Mouse (Mus musculus) thymus, postnatal 36 days (tissue): Measurements from ENCODE around the gene Abca4.
A peak's percentile ranks its signal among the peaks of the same experiment; 100 is the strongest.
"Not testable (repeated sequence)": the region's sequence is repeated elsewhere in the genome, so short reads cannot be mapped to it uniquely, and the experiment has no call there.

Experiments used
- DNase-seq, 2 experiments: peaks; one replicate each; pipeline ENCODE4 v3.0.0; 2022; ENCODE audit warnings: mixed read lengths in 2 of 2

The Abca4 gene

DNA sequence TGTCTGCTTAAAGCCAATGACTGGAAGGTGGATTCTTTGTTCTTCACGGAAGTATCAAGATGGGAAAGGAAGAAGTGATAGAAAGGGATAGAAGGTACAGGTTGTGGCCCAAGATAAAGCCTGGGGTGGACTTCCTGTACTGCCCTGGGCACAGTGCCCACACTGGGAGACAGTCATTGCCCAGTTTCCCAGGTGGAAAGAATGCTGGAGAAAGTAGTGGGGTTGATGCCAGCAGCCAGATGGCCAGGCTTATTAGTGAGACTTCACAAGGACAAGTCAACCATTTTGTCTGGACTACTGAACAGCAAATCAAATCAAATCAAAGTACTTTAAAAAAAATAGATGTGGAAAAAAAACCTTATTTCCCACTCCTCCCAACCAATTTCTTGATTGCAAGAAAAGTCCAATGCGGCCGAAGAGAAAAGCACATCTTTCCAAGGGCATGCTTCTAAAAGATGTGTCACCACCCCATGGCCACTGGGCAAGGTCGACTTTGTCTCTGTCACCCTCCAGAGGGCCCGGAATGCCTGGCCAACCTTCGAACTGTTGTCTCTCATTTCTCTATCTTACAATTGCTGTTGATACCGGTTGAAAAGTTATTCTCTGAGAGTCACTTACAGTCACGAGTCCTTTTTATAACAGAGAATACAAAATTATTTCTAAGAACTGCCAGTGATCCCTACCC, 132.6 kb downstream of the Abca4 start:
- DNase-seq: no peak

DNA sequence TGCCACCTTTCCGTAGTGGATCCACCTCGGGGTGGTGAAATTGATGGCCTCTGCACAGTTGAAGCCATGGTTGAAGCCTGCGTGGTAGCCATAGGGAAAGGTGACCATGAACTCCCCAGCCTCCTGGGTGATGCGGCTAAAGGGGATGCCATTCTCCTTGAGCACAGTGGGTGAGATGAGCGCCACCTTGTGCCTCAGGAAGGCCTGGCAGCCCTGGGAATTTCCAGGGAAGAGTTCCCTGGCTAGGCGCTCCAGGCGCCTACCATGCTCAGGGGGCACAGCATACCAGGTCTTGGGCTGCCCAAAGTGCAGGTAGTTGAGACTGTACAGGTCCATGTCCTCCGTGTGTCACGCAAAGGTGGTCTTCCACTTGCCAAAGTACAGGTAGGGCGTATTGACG, 139.9 kb downstream of the Abca4 start:
- no peak for DNase-seq

DNA sequence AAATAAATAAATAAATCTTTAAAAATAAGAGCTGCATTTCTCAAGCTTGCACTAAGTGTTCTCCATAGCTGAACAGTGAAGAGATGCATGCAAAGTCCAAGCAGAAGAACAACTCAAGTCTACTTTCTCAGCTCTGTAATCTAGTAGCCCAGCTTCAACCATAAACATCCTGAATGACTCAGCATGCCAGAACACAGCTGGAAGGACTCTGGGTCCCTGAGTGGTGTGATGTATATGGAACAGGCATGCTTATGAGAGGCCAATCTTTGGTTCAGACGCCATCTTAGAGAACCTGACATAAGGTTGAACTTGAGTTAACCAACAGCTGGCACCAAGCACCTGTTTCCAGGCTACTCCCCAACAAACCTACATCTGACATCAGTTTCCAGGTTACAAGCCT, 142.7 kb downstream of the Abca4 start:
- DNase-seq: no peak

DNA sequence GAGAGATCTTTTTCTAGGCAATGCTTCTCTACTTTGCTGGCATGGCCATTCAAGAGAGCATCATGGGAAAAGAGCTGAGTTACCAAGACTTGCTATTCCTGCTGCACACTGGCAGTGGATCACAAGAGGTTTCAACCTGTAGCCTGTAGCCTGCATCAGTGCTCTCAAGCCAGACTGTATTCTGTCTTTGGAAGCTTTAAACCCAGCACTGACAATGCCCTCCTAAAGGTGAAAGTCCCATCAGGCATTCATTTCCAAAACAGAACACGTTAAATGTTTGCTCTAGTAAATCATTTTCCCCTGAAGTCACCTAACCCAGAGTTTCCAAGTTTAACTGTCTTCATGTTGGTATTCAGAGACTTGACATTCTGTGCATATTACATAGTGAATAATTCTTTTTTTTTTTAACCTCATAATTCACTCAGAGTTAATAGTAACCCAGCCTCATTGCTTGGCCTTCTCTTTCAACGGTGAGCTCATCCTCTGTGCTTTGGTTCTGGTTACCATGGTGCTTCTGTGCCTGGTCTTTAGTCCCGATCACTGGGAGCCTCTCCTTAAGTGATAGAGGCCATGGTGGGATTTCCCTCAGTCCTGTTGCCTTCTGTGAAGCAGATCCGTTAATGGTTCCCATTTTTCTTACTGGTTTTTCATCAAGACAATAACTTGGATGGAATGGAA, 152.5 kb downstream of the Abca4 start:
- DNase-seq: no peak

DNA sequence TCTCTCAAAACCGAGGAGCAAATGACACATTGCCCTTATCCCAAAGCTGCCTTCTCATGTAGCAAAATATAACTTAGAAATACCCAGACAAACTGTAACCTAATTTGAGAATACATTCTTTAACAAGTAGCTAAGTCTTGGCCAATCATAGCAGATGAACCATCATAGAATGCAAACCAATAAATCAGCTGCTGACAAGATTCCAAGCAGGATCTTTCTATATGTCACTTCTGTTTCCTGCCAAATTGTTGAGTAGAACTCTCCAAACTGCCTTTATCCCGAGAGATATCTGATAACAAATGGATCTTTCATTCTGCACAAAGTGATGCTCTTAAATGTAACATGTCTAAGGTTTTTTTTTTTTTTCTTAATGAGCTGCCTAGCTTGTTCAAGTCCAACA, 154.3 kb downstream of the Abca4 start:
- DNase-seq: no peak

DNA sequence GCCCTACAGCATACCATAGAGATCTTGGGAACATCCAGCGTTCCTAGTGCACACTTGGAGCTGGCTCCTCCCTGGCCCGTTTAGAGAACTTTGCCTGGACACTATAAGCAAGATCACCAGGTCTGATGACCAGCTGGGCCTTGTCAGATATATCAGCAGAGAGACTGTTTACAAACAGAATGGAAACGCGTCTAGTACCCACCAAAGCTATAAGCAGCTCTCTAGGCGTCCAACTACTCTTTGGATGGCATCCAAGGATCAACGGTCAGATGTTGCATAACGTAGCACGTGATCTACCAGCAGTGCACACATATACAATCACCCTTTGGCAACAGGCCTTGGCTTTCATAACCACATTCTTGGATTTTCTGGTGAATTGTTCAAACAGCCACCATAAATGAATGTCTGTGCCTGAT, 154.7 kb downstream of the Abca4 start:
- DNase-seq: no peak

DNA sequence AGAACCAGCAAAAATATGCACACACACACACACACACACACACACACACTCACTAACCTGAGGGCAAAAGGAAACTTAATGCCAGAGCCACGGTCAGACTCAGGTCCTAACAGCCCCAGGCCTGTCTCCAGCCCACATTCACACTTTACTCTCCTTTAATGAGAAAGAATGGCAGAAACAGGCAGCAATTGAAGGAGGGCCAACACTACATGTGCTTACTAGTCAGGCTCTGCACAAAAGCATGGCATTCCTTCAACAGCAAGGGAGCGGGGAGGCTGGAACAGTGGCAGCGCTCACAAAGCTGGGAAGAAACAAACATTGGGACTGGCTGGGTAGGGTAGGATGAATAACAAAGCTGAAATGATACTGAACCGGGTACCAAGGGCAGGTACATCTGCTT, 155.4 kb downstream of the Abca4 start:
- DNase-seq: no peak

DNA sequence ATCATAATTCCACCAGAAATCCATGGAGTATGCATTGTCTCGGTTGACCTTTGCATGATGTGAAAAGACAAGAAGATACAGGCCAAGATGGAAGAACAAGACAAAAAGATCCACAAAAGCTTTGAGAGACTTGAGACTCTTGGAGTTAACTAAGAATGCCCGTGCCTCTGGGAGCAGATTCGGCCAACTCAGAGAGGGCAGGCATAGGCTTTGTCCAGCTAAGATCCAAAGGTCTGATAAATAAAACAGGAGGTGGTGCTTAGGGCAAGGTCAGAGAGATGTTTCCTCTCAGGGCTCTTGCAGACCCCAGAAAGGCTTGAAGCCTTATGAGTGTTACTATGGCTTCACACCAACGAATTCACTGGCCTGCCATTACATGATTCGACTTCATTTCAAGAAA, 155.8 kb downstream of the Abca4 start:
- no peak for DNase-seq

DNA sequence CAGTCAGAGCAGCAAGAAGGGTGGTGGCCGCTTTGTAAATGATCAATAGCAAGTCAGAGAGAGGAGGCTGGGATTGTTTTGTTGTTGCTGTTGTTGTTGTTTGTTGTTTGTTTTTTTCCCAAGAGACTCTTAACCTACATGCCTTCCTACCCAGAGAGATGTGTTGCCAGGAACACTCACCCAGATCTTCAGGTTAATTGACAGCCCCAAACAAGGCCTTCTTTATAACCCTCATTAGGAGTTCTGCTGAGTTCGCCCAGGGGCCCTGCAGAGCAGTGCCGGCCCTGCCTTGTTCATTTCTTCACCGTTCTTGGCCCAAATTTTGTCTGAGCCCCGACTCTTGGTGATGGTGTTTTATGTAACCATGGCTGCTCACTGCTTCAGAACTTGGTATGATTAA, 156.2 kb downstream of the Abca4 start:
- no peak for DNase-seq

DNA sequence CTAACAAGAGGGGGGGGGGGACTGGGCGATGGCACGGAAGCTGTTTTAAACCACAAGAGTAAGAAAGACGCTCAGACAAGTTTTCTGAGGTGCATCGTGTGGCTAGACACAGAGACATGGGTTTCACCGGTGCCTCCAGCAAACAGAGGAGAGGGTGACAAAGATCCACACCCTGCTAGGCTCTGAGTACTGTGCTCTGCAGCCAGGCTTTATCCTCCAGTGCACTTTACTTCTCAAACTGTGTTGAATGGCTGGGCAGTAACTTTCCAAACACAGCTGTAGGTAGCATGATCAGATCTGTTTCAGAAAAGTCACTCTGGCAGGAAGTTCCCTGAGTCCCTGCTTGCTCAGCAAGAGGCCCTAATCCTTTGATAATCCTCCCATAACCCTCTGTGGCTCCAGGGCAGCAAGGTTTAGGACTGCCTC, 158.1 kb downstream of the Abca4 start:
- DNase-seq: peak; percentile 22 to 27

DNA sequence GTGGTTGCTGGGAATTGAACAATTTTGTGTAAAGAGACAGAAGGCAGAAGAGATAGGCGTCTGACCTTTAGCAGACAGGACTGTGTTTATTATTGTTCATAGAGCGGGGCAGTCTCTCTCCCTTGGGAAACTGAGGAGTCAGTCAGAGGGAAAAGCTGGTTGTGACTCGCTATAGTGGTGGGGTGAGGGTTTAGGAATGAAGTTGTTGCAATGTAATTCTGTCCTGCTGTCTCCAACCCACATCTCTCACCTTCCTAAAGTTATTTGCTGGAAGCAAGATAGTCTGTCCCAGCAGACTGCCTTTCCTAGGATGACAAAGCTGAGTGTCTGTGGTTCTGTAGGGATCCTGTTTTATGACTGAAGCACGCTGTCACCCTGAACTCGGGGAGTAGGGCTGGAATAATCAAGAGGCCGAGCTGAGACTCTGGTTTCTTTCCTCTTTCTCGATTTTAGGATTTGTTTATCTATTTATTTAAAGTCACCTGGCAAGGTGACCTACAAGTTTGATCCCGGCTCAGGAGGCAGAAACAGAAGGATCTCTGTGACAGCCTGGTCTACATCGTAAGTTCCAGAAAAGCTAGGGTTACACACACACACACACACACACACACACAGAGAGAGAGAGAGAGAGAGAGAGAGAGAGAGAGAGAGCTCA, 159.6 kb downstream of the Abca4 start:
- DNase-seq: no peak

DNA sequence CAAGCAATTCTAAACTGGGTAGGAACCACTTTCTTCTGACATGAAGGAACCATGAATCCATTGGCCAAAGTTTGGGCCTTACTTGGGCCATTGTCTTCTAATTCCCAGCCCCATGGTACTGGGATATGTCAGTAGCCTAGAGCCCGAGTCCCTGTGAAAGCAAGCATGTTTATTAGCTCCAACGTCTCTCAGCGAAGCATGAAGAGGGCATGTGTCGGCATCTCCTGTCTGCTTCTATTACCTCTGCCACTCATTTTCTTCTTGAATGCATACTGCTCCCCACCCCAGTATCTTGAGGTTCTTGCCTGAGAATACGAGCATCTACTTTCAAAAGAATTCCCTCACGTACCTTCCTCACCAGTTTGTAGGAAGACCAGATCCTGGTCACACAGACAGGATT, 161.5 kb downstream of the Abca4 start:
- DNase-seq: no peak

DNA sequence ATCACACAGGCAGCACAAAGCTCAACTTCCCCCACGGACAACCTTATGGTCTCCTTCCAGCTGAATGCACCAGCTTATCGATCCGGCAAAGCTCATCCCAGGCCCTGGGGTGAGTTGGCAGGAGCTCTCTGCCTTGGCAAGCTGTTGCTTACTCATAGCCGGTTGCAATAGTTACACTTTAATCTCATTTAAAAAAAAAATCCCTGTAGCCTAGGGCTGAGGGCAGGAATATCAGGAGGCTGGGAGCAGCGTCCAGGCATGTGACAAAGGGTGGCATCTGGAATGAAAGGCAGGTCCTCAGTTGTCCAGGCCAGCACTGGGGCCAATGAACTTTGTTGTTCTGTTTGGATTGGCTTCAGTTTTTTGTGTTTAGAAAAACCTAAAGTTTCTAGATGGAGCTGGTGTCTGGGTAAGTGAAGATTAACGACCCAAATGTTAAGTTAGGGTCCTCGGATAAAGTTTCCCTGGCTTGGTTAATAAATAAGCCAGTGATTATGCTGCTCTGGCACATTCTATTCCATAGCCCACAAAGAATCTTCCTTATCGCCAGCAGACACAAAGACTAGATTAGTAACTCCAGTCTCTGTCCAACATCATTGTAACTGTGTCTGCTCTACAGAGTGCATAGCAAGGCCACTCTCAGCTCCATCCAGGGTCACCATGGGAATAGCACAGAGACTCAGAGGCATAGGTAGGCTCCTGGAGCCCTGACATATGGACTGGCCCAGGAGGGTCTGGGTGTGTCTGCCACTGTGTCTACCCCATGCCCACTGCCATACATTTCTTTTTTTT, 162.2 kb downstream of the Abca4 start:
- no peak for DNase-seq

DNA sequence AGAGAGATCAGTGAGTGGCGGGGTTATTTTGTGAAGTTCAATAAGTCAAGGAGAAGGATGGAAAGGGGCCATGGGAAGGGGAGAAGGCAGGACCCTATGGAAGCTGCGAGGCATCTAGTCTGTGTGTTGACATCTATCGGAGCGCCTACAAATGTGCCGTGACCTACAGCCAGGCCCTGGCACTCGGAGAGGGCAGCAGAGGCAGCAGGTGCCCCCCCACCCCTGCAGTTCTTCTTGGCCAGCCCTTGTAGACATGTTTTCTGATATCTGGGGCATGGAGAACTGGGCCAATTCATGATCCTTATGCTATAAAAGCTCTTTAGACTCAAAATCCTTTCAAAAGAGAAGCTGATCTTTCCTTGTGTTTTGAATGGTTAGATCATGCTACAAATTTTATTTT, 163.5 kb downstream of the Abca4 start:
- no peak for DNase-seq

DNA sequence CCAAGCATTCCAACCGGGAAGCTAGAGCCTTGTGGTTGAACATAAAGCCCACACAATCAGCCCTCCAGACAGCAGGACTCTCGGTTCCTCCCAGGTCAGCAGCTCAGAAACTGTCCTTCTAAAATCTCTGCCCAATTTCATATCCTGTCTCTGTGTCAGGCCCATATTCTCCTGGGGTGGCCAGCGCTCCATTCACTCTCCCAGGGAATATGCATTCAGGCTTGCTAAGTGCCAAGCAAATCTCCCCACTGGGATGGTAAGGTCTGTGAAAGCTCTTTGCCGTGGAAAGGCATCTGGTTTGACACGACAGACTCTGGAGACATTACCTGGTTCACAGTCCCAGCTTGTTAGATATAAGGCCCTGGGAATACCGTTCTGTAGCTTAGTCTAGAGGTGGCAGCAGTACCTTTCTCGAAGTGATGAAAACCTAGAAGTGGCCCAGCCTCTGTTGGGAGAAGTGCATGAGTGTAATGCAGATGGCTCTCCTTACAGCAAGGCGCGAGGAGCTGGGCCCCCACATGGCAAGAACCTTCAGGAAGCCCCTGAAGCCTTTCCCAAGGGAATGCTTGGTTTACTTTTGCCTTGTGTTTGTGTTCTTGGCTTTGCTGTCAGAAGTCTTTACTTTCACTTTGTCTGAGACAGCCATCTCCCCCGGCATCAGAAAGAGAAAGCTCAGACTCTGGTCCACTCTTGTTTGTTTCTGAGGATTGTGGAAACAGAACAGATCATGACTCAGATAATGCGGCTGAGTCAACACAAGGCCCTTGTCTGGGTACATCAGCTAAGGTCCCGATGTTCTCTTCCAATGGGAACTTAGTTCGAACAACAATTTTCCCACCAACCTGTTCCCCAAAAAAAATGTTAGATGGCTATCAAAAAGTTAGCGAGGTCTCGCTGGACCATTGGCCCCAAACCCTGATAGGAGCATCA, 164.3 kb downstream of the Abca4 start:
- no peak for DNase-seq

DNA sequence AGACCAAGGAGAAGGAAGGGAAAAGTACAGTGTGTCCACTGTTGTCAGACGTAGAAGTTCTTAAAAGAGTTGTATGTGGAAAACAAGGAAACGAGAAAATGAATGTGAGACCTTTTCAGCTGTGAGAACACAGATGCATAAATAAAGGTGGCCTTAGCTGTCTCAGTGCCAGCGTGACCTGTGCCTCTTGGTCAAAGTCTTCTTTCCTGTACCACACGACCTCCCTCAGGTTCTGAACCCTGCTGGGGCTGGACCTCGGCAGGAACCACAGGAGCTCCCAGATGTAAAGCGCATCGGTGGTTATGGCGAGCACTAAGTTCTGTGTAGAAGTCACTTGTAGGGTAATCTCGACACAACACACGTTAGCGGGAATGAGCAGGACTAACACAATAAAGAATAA, 165.3 kb downstream of the Abca4 start:
- DNase-seq: no peak

DNA sequence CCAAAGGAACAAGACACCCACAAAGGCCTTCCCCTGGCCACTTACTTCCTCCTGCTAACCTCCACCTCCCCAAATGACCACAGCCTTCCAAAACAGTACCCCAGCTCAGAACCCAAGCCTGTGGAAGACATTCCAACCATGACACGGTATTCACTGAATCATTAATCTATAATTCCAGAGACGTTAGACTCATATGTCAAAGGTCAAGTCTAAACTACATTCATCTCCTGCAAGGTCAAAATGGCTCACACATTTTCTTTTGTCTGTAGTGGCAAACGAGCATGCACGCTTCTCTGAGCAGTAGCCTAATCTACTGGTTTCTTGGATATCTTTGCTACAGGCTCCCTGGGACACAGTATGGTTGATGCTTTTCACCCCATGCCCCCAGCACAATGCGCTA, 166.2 kb downstream of the Abca4 start:
- no peak for DNase-seq

DNA sequence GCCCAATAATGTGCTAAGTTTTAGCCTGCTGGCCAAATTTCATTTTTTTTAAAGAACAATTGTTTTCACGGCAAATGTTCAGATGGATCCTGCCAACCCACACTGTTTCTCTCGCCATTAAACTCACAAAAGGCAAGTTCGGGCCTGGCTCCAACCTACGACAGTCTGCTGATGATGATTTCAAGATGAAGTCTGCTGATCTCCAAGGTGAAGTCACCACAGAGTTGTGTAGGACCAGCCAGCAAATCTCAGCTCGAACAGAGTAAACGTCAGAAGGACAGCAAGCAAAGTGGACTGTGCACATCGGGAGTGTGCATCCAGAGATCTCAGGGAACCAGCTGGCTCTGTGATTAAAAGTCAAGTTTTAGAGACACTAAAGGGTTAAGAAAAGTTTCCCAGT, 166.6 kb downstream of the Abca4 start:
- no peak for DNase-seq

DNA sequence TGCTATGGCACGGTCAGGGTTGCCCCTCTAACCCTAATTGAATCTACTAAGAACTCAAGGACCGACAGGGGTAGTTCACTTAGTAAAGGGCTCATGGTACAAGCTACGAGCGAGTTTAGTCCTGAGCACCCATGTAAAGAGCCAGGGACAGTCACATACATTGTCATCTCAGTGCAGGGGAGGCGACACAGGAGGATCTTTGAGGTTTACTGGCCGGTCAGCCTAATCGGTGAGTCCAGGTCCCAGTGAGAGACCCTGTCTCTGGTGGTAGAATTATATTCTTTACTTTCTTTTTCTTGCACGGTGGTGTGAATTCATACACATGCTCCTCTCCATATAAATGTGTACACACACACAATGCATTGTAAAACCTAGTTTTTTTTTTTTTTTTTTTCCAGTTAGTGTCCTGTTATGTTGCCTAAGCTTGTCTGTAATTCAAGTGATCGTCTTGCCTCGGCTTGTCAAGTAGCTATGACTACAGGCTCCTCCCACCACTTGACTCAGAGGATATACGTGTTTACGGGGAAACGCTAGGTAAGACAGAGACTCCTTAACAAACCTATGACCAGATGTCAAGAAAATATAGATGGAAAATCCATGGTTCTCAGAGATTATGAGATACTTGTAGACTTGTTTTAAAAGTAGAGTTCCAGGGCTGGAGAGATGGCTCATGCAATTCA, 167.3 kb downstream of the Abca4 start:
- no peak for DNase-seq

DNA sequence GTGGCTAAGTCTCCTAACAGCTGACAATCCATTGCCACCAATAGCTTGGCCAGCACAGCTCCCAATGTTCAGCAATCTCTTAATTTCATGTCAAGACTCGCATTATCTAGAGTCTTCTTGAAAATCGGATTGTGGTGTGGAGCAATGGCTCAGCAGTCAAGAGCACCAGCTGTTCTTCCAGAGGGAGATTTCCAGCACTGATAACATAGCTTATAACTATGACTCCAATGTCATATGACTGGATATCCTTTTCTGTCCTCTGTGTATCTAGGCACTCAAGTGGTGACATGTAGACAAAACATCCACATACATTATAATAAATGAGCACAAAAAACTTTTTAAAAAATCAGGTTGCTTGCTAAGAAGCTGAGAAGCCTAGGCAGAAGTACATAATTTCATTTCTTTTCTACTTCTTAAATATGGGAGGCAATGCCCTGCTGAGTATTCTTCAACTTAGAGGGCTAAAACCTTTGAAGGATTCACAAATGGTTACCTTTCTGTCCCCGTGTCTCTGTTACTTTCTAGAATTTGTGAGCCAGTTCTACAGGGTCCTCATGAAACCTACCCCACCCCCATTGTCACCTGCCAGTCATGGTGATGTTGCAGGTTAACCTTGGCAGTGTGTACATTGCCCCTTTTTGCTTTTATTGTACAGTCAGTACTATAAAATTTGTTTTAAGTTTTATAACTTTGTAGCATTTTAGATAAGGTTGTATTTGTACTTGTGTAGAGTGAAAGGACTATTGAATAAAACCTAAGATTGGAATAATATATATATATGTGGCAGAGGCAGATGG, 177.2 kb downstream of the Abca4 start:
- no peak for DNase-seq

DNA sequence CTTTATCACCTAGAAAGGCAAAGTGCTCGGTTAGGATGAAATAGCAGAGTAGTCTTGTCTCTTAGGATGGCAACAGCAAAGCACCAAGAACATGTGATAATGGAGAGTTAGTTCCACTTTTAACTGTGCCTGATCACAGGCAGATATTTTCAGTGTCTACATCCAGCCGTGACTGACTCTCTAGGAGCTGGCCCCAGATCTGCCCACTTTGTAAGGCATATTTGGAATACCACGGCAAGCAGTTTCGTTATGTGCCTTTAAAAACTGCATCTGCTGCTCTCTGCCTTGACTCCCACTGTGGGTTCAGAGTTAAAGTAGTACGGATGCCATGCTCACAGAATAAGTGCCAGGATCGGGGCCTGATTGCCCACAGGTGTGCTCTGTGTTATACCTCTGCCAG, 182.7 kb downstream of the Abca4 start:
- not testable (repeated sequence) for DNase-seq
